Mouse (Mus musculus) Patski (cell line): Measurements from ENCODE around the gene Gm10409. TPM values are rescaled to one million over a fixed set of nuclear protein-coding genes. Genes with fewer than 3 reads are reported as not detected.
"Not testable (repeated sequence)": the region's sequence is repeated elsewhere in the genome, so short reads cannot be mapped to it uniquely, and the experiment has no call there.

Source experiments
- ATAC-seq: fragments of 100-300 bp; one replicate; pipeline ENCODE4 v1.8.0; 2021
- CTCF ChIA-PET: fragments of 350-600 bp; sonication (Branson Sonifier 250); formaldehyde crosslinking; loops from one replicate; lab custom pipeline; 2022; ENCODE audit warnings: inconsistent platforms; lab: Charles Lee
- POLR2A ChIA-PET: fragments of 350-600 bp; sonication (Branson Sonifier 250); formaldehyde crosslinking; loops from one replicate; lab custom pipeline; 2022; ENCODE audit warnings: antibody characterized with exemption, inconsistent platforms; lab: Charles Lee
- DNase-seq: peaks from one replicate; pipeline ENCODE4 v3.0.0-alpha.2; 2011; ENCODE audit warnings: low read depth, low spot score
- H3K27me3 ChIP-seq: fragments of 371-371 bp; one replicate; pipeline ENCODE4 v1.5.1; 2021
- in situ Hi-C: fragments of 300-500 bp; cut with MboI; formaldehyde crosslinking; loops from 3 replicates; pipeline ENCODE4 v1.11.1; 2018; ENCODE audit warnings: low pct_unique_long_range_greater_than_20kb, mixed read lengths
- polyA plus RNA-seq: library from polyadenylated mRNA; unstranded; gene quantifications from one replicate; pipeline ENCODE4 v1.2.3, GENCODE M21; 2021

Gene Gm10409
- polyA plus RNA-seq: 0.06 TPM

DNA sequence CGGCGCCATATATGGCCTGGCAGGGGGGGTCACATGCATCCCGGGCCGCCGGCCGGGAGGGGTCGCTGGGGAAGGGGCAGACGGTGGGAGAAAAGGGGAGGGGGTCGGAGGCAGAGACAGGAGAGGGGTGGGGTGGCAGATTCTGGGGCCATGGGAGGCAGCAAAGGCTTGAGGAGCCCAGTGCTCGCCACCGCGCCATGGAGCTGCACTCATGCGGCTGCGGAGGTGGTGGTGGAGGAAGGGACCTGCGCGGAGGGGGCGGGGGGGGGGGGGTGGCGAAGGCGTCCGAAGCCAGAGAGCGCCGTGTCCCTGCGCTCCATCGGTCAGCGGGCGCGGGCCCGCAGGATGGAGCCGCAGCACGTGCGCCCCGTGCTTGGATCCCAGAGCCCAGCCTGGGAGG, at the start of gene Gm10409:
TSS of gene Gm10409 (plus strand) at position 301 of the 400 bp plus-strand sequence.
- DNase-seq, POLR2A ChIA-PET, H3K27me3 ChIP-seq, CTCF ChIA-PET, in situ Hi-C loops, ATAC-seq: not testable (repeated sequence)

- CTCF ChIA-PET, POLR2A ChIA-PET, H3K27me3 ChIP-seq: not testable (repeated sequence)
These were observed 17.6 kb upstream of the Gm10409 start, which contains the start of gene Gm10413 for GRCm38 (mm10) chr14:3394793-3395192. Gene Gm10413 (plus strand): TSS chr14:3395093.

GRCm38 (mm10) chr14:3427803-3428202, 15.4 kb downstream of the Gm10409 start, which contains the start of gene Gm3005:
Gene Gm3005 (plus strand): TSS chr14:3428103.
- CTCF ChIA-PET, POLR2A ChIA-PET, H3K27me3 ChIP-seq, ATAC-seq, DNase-seq, in situ Hi-C loops: not testable (repeated sequence)

More at GRCm38 (mm10) chr14:3394793-3395192, 17.6 kb upstream of the Gm10409 start, which contains the start of gene Gm10413:
- in situ Hi-C loops, ATAC-seq, DNase-seq: not testable (repeated sequence)

- CTCF ChIA-PET, ATAC-seq, in situ Hi-C loops, H3K27me3 ChIP-seq, DNase-seq, POLR2A ChIA-PET: not testable (repeated sequence)
These were observed 36.7 kb downstream of the Gm10409 start, which contains the start of gene Gm10408 for GRCm38 (mm10) chr14:3449079-3449478. Gene Gm10408 (plus strand): TSS chr14:3449379.

Other genes starting within 250 kb of the Gm10409 start
- gene Gm5795, start 224.4 kb upstream of the Gm10409 start, polyA plus RNA-seq: not detected
- not detected for gene D830030K20Rik, start 204.1 kb upstream of the Gm10409 start, polyA plus RNA-seq
- gene Gm2956, start 80.0 kb upstream of the Gm10409 start, polyA plus RNA-seq: not detected
- gene Gm10413, start 17.5 kb upstream of the Gm10409 start, polyA plus RNA-seq: not detected
- gene Gm3005, start 15.5 kb downstream of the Gm10409 start, polyA plus RNA-seq: not detected
- gene Gm10408, start 36.8 kb downstream of the Gm10409 start, polyA plus RNA-seq: not detected
- not detected for gene Gm3012, start 221.9 kb downstream of the Gm10409 start, polyA plus RNA-seq
- gene Gm3020, start 239.4 kb downstream of the Gm10409 start, polyA plus RNA-seq: 0.06 TPM